Mouse (Mus musculus) inflammation-experienced regulatory T-cells (primary cell): ENCODE data around the gene Nt5c3. TPM values are rescaled to one million over a fixed set of nuclear protein-coding genes. Genes with fewer than 3 reads are reported as not detected.

Experiments
- polyA plus RNA-seq, 2 experiments: library from polyadenylated mRNA; unstranded; fragments of 100-300 nt; shearing (Covaris generic); gene quantifications; one replicate each; pipeline ENCODE4 v1.2.1; 2017

Gene Nt5c3
- 10 to 100 TPM; 80.5 to 80.7 TPM for polyA plus RNA-seq

DNA sequence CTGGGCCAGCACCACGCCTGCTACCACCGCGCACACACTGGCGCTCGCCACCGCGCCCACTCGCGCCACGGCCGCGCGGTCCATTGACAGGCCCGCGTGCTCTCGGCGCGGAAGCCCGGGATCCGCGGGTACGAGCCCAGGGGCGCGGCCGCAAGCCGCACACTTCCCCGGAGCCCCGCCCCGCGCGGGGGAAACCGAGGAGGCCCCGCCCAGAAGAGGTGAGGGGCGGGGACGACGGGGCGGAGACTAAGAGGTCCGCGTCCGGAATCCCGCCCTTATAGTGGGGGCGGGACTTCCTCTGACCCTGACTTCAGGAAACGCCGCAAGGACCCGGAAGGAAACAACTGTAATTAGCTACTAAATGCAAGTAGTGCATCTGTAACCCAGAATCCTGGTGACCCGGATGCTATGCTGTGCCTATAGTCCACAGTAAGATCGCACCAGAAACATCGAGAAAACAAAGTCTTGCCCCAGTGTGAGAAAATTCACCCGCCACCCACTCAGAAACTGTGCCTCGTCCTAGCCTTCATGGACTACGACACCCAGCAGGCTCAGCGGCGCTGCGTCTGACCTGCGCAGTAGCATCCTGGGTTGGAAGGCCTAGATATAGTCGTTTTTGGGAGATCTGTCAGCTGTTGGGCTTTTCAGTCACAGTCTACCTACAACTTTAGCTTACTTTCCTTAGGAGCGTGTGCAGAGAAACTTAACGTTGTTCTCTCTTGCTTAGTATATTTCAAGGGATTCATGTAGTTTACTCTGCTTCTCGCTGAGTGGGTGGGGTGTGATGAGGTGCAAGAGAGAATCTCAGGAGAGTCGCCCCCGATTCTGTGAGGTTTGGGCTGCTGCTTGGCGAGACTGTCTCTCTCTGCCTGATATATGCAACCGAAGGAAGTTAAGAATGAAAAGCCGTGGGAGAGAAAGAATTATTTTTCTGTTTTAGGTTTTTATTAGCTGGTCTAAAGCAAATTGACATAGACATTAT is at the start of gene Nt5c3, which contains the start of gene Vmn1r4:
Gene Nt5c3 (minus strand): TSS at position 207 of the 982 bp plus-strand sequence.
Gene Vmn1r4 (plus strand): TSS at position 290 of the 982 bp plus-strand sequence.

DNA sequence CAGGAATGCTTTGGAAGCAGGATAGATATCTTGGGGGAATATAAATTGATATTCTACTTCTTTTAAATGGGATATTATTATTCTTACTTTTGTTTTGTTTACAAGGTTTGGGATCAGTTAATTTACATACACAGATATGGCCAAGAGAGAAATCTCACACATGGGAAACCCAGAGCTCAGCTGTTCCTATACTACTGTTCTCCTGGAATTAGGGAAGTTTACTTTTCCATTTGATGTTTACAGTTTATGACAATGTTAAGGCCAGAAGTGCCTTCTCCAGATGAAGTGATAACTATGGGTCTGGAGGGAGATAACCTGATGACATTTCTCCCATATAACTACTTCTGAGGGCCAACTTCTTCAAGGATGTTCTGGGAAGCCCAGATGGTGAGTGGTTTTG is 46.2 kb upstream of the Nt5c3 start, which contains the start of gene Vmn1r5:
Gene Vmn1r5 (plus strand): TSS at position 301 of the 400 bp plus-strand sequence.

Other genes with a start within 250 kb of the Nt5c3 start
- gene Lsm5, start 219.2 kb downstream of the Nt5c3 start, polyA plus RNA-seq: 100 to 1,000 TPM; 102 to 112 TPM
- gene Avl9, start 209.0 kb downstream of the Nt5c3 start, polyA plus RNA-seq: 10 to 100 TPM; 34.4 to 36.7 TPM
- gene Kbtbd2, start 126.1 kb downstream of the Nt5c3 start, polyA plus RNA-seq: 10 to 100 TPM; 61.3 to 73.0 TPM
- gene Fkbp9, start 91.9 kb downstream of the Nt5c3 start, polyA plus RNA-seq: under 1 TPM; 0.31 to 0.46 TPM
- under 1 TPM; 0.07 to 0.22 TPM for gene Vmn1r4, start 83 bp upstream of the Nt5c3 start, polyA plus RNA-seq
- under 1 TPM; 0.08 to 0.32 TPM for gene Vmn1r5, start 46.3 kb upstream of the Nt5c3 start, polyA plus RNA-seq
- gene Vmn1r6, start 73.3 kb upstream of the Nt5c3 start, polyA plus RNA-seq: under 1 TPM in 1 of 2 experiments, not detected in 1; 0.42 TPM
- not detected for gene Vmn1r7, start 101.4 kb upstream of the Nt5c3 start, polyA plus RNA-seq
- under 1 TPM in 1 of 2 experiments, not detected in 1; 0.29 TPM for gene Vmn1r8, start 108.4 kb upstream of the Nt5c3 start, polyA plus RNA-seq
- gene Vmn1r9, start 142.9 kb upstream of the Nt5c3 start, polyA plus RNA-seq: not detected
- gene Vmn1r10, start 185.5 kb upstream of the Nt5c3 start, polyA plus RNA-seq: not detected
- gene Vmn1r11, start 209.5 kb upstream of the Nt5c3 start, polyA plus RNA-seq: under 1 TPM in 1 of 2 experiments, not detected in 1; 0.84 TPM
- 1 to 10 TPM in 1 of 2 experiments, under 1 TPM in 1; 0.04 to 1.2 TPM for gene Vmn1r12, start 233.0 kb upstream of the Nt5c3 start, polyA plus RNA-seq